Mouse (Mus musculus) kidney, embryonic 15.5 days (tissue): ENCODE measurements around the gene Dis3l2. TPM values are rescaled to one million over a fixed set of nuclear protein-coding genes. Genes with fewer than 3 reads are reported as not detected.

ENCODE experiments used
- ATAC-seq: fragments of 200-750 bp; cut with Nextera tagmentation; replicated peaks from 2 replicates; pipeline ENCODE4 v1.8.0; 2017; ENCODE audit warnings: moderate TSS enrichment; ENCODE audit not compliant: low FRiP score
- H3K27ac ChIP-seq: fragments of 300-500 bp; sonication (generic); 2 replicates; pipeline ENCODE4 v1.5.1; 2015; ENCODE audit warnings: mild to moderate bottlenecking, inconsistent platforms
- H3K27me3 ChIP-seq: fragments of 300-500 bp; sonication (generic); 2 replicates; pipeline ENCODE4 v1.6.1; 2015; ENCODE audit warnings: inconsistent platforms
- H3K36me3 ChIP-seq: fragments of 300-500 bp; sonication (generic); 2 replicates; pipeline ENCODE4 v1.6.1; 2015; ENCODE audit warnings: inconsistent platforms
- H3K4me1 ChIP-seq: fragments of 300-500 bp; sonication (generic); 2 replicates; pipeline ENCODE4 v1.6.1; 2015; ENCODE audit warnings: inconsistent platforms
- H3K4me2 ChIP-seq: fragments of 300-500 bp; sonication (generic); 2 replicates; pipeline ENCODE4 v1.6.1; 2015; ENCODE audit warnings: moderate library complexity, mild to moderate bottlenecking, inconsistent platforms
- H3K4me3 ChIP-seq: fragments of 300-500 bp; sonication (generic); replicated peaks from 2 replicates; pipeline ENCODE4 v1.5.1; 2015; ENCODE audit warnings: mild to moderate bottlenecking, inconsistent platforms
- H3K9ac ChIP-seq: fragments of 300-500 bp; sonication (generic); 2 replicates; pipeline ENCODE4 v1.6.1; 2015; ENCODE audit warnings: mild to moderate bottlenecking, inconsistent platforms
- H3K9me3 ChIP-seq: fragments of 300-500 bp; sonication (generic); replicated peaks from 2 replicates; pipeline ENCODE4 v1.6.1; 2016; ENCODE audit warnings: inconsistent platforms
- WGBS: fragments of 180-500 bp; shearing (Covaris S2); methylation state at CpG from one replicate; pipeline ENCODE4 v1.1.7; 2015; ENCODE audit warnings: mixed read lengths; 5-methylcytosine and 5-hydroxymethylcytosine counted together
- polyA plus RNA-seq: library from polyadenylated mRNA; unstranded; fragments of >200 nt; fragmentation: Nextera tagmentation; extraction: Ambion mirVana; gene quantifications from 2 replicates; pipeline ENCODE4 v1.2.1, GENCODE M21; 2015

Gene Dis3l2
- polyA plus RNA-seq, 1 experiment from 2014 or later, result 30.5 TPM

- ATAC-seq, result no peak
- Histone ChIP-seq H3K4me3 (no peak overlapping the region), H3K36me3 (no peaks in the 10 kb centered on the region), H3K27ac (no peak overlapping the region), H3K9me3 (no peaks in the 10 kb centered on the region), H3K4me2 (no peak overlapping the region), H3K4me1 (no peaks in the 10 kb centered on the region), H3K27me3 (no peaks in the 10 kb centered on the region), H3K9ac (no peak overlapping the region)
- 75% methylated on average over 8 of the region's 8 CpGs for WGBS
These were observed 355.5 kb downstream of the Dis3l2 start for GRCm38 (mm10) chr1:87059042-87059665.

DNA sequence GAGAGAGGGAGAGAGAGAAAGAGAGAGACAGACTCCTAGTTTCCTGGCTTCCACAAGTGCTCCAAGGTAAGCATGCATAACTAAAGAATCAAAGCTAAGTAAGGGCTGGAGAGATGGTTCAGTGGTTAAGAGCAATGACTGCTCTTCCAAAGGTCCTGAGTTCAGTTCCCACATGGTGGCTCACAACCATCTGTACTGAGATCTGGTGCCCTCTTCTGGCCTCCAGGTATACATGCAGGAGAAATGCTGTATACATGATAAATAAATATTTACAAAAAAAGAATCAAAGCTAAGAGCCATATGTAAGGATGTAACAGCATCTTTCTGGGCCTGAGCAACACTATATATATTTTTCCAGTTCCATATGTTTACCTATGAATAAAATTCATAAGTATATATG lies 357.3 kb downstream of the Dis3l2 start:
- Histone ChIP-seq H3K4me2 (no peak overlapping the region), H3K36me3 (no peaks in the 10 kb centered on the region), H3K27ac (no peak overlapping the region), H3K27me3 (no peaks in the 10 kb centered on the region), H3K4me1 (no peaks in the 10 kb centered on the region), H3K4me3 (no peak overlapping the region), H3K9ac (no peak overlapping the region), H3K9me3 (no peaks in the 10 kb centered on the region)
- ATAC-seq, result no peak

DNA sequence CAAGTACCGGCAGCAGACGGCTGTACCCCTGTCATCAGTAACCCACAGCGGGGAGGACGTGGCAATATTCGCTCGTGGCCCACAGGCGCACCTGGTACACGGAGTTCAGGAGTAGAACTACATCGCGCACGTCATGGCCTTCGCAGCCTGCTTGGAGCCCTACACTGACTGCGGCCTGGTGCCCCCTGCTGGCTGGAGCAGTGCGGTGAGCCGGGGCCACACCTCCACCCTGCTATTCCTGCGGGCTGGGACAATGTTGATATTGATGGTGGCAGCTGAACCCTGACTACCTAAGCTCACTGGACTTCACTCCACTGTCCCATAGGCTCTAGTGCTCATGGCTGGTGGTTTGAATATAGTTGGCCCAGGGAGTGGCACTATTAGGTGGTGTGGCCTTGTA lies 367.1 kb downstream of the Dis3l2 start:
- H3K27me3 ChIP-seq, result no peaks in the 10 kb centered on the region
- no peaks in the 10 kb centered on the region for H3K4me1 ChIP-seq
- 60% methylated on average over 16 of the region's 16 CpGs for WGBS
- H3K4me2 ChIP-seq, result no peak overlapping the region
- no peak overlapping the region for H3K27ac ChIP-seq
- no peak overlapping the region for H3K4me3 ChIP-seq
- H3K9ac ChIP-seq, result no peak overlapping the region
- H3K9me3 ChIP-seq, result no peaks in the 10 kb centered on the region
- no peaks in the 10 kb centered on the region for H3K36me3 ChIP-seq
- ATAC-seq, result no peak; the same call in 1 of the 2 replicates

DNA sequence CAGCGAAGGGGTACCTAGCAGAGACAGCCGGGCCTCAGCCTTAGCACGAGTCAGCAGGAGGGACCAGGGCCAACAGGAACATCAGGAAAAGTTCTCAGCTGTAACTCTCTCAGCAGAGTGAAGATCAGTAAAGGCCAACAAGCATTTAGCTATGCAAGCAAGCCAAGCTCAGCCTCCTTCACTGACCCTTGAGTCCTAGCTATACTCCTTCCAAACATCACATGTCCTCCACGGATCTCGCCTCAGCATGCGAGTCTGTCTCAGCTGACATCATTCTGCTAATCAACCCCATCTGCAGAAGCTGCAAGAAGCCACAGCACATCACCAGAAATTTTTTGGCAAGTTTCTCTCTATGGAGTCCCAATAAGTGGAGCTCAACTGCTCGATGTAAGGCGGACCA lies 370.2 kb downstream of the Dis3l2 start:
- WGBS, result 80% methylated on average over 8 of the region's 8 CpGs
- no peak overlapping the region for H3K4me3 ChIP-seq
- H3K4me2 ChIP-seq, result no peak overlapping the region
- H3K36me3 ChIP-seq, result no peaks in the 10 kb centered on the region
- no peaks in the 10 kb centered on the region for H3K4me1 ChIP-seq
- no peak for ATAC-seq
- no peak overlapping the region for H3K9ac ChIP-seq
- no peak overlapping the region for H3K27ac ChIP-seq
- H3K27me3 ChIP-seq, result no peaks in the 10 kb centered on the region
- H3K9me3 ChIP-seq, result no peaks in the 10 kb centered on the region

DNA sequence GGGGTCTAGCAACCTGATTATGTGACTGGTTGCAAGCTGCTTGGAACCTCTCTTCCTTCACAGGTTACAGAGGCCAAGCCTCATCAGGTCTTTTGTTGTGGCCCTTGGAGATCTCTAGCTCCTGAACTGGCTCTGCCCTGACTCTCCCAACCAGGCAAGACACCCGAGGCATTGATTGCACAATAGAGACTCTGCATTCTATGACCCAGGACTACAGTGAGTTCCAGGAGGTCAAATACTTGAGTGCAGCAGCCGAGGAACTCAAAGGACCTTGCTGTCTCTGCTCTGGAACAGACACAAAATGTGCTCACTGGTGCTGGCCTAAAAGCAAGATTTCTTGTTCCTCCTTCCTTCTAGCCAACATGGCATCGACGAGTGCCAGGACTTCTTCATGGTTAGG lies 382.6 kb downstream of the Dis3l2 start:
- Histone ChIP-seq H3K9ac (no peak overlapping the region), H3K4me2 (no peak overlapping the region), H3K36me3 (no peaks in the 10 kb centered on the region), H3K27ac (no peak overlapping the region), H3K4me3 (no peak overlapping the region), H3K4me1 (no peaks in the 10 kb centered on the region), H3K27me3 (no peaks in the 10 kb centered on the region), H3K9me3 (no peaks in the 10 kb centered on the region)
- no peak for ATAC-seq
- WGBS, result 64% methylated on average over 4 of the region's 4 CpGs

DNA sequence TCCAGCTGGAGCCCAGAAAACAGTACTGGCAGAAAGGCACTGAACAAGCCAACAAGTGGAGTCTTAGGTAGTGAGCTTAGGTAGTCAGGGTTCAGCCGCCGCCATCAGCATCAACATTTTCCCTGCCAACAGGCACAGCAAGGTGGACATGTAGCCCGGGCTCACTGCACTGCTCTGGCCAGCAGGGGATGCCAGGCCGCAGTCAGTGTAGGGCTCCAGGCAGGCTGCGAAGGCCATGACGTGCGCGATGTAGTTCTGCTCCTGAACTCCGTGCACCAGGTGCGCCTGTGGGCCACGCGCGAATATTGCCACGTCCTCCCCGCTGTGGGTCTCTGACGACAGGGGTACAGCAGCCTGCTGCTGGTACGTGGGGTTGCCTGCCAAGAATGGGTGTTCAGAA lies 383.4 kb downstream of the Dis3l2 start:
- no peaks in the 10 kb centered on the region for H3K27me3 ChIP-seq
- no peaks in the 10 kb centered on the region for H3K36me3 ChIP-seq
- H3K4me1 ChIP-seq, result no peaks in the 10 kb centered on the region
- no peak for ATAC-seq
- no peak overlapping the region for H3K27ac ChIP-seq
- no peak overlapping the region for H3K4me3 ChIP-seq
- no peaks in the 10 kb centered on the region for H3K9me3 ChIP-seq
- 72% methylated on average over 17 of the region's 17 CpGs for WGBS
- H3K4me2 ChIP-seq, result no peak overlapping the region
- no peak overlapping the region for H3K9ac ChIP-seq

DNA sequence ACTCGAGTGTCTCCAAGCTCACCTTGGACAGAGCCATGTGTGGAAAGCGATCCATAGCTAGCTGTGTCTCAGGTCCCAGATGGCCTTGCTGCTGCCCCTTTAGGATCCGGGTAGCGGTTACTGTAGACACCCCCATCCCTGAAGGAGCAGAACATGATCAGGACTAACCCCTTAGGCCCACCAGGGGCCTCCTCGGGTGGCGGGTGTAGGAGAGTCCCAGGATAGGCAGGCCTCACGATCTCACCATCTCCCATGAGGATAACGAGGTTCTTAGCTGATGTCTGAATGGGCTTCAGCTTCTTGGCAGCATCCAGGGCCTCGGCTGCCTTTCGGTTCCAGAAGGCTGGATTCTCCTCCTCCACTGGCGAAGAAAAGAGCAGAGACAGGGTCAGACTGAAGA lies 385.6 kb downstream of the Dis3l2 start:
- Histone ChIP-seq H3K27me3 (no peaks in the 10 kb centered on the region), H3K9me3 (no peaks in the 10 kb centered on the region), H3K27ac (no peak overlapping the region), H3K9ac (no peak overlapping the region), H3K36me3 (no peaks in the 10 kb centered on the region), H3K4me2 (no peak overlapping the region), H3K4me3 (no peak overlapping the region), H3K4me1 (no peaks in the 10 kb centered on the region)
- WGBS, result 89% methylated on average over 11 of the region's 11 CpGs
- ATAC-seq, result no peak

- Histone ChIP-seq H3K36me3 (no peaks in the 10 kb centered on the region), H3K27ac (no peak within 1 kb of the TSS), H3K9me3 (no peaks in the 10 kb centered on the region), H3K4me2 (no peak within 1 kb of the TSS), H3K4me1 (no peaks in the 10 kb centered on the region), H3K4me3 (no peak within 1 kb of the TSS), H3K27me3 (no peaks in the 10 kb centered on the region), H3K9ac (no peak within 1 kb of the TSS)
- ATAC-seq, result no peak
- WGBS, result 71% methylated on average over 4 of the region's 4 CpGs
These were observed 386.2 kb downstream of the Dis3l2 start, which contains the start of gene Alppl2 for GRCm38 (mm10) chr1:87089828-87090227. TSS of gene Alppl2 (minus strand) at chr1:87089928.

- peaks cover 6% of the 10 kb centered on the region; the same call in 1 of the 2 replicates for H3K4me1 ChIP-seq
- 70% methylated on average over 8 of the region's 8 CpGs for WGBS
- no peak overlapping the region for H3K4me2 ChIP-seq
- H3K9ac ChIP-seq, result no peak overlapping the region
- ATAC-seq, result no peak
- no peaks in the 10 kb centered on the region for H3K9me3 ChIP-seq
- no peaks in the 10 kb centered on the region for H3K36me3 ChIP-seq
- H3K4me3 ChIP-seq, result no peak overlapping the region
- H3K27me3 ChIP-seq, result peaks cover 22% of the 10 kb centered on the region
- no peak overlapping the region for H3K27ac ChIP-seq
These were observed 392.0 kb downstream of the Dis3l2 start for GRCm38 (mm10) chr1:87095642-87096041.

- peaks cover 6% of the 10 kb centered on the region; the same call in 1 of the 2 replicates for H3K4me1 ChIP-seq
- peaks cover 22% of the 10 kb centered on the region for H3K27me3 ChIP-seq
- H3K4me3 ChIP-seq, result 0 out of 2 replicates have a peak overlapping the region, but pooled peaks have one; percentile 6
- H3K27ac ChIP-seq, result no peak overlapping the region
- peak; percentile 77 for ATAC-seq
- no peaks in the 10 kb centered on the region for H3K9me3 ChIP-seq
- WGBS, result 12% methylated on average over 30 of the region's 30 CpGs
- no peaks in the 10 kb centered on the region for H3K36me3 ChIP-seq
- H3K9ac ChIP-seq, result no peak overlapping the region
- H3K4me2 ChIP-seq, result peak overlapping the region; percentile 50
These were observed 394.9 kb downstream of the Dis3l2 start for GRCm38 (mm10) chr1:87098358-87098975.
